ENCODE assay signal across 8 mouse cellular contexts in the genomic region with DNA sequence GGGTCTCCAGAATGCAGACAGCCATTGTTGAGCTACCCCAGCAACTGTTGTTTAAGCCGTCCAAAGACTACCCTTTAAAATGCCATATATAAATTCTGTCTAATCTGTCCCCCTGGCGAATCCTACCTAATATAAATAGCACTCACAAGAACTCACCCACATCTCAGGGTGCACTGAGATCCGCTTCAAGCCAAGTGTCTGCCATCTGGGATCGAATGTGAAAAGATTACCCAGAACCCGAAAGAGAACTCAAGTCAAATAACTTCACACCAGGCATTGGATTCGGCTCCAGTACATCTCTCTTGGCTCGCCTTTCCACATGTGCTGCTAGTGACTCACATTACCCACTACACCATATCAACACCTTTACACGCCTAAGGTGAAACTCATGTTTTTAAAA.
"Had no signal": no experiment of that assay in that cellular context is flagged by ENCODE, and none has a peak within 500 bp of the region (broad histone marks: within the 10 kb centered on the region; RNA-seq: fewer than 3 reads in every experiment).

No protein-coding gene starts in this region.

- DNase-seq: kidney, adult 8-10 months; kidney, postnatal 25 days; lung, embryonic 14.5 days; lung, postnatal 10 days; lung, postnatal 4 days; midbrain, embryonic 14.5 days; spleen, adult 18-20 months; thymus, postnatal 36 days had no signal
